Mouse (Mus musculus): ENCODE measurements at regions not wholly inside any gene's neighbourhood (a gene's known extent, or its start where the extent isn't known, plus 50 kb on each side); places are given as distances from the start of the nearest gene placed in this dataset.

- no peak for TF ChIP-seq CTCF (IDR thresholded peaks at IDR 0.05; ENCODE audit: low read depth, low read length)
- no peak for TF ChIP-seq POLR2A (IDR thresholded peaks at IDR 0.05; ENCODE audit: extremely low read depth, insufficient read depth, low read length)
Observed at GRCm38 (mm10) chr8:90642392-90642791, 174.8 kb downstream of the Gm19935 start.
